Mouse (Mus musculus) midbrain, embryonic 12.5 days (tissue): ENCODE measurements around the gene T2. TPM values are rescaled to one million over a fixed set of nuclear protein-coding genes. Genes with fewer than 3 reads are reported as not detected.

ENCODE experiments used
- ATAC-seq: fragments of 200-750 bp; cut with Nextera tagmentation; 2 replicates; pipeline ENCODE4 v1.8.0; 2017; ENCODE audit warnings: low read depth, moderate TSS enrichment, moderate library complexity; ENCODE audit not compliant: low FRiP score
- H3K27ac ChIP-seq: fragments of 300-500 bp; sonication (generic); replicated peaks from 2 replicates; pipeline ENCODE4 v1.5.1; 2016; ENCODE audit warnings: mild to moderate bottlenecking
- H3K27me3 ChIP-seq: fragments of 300-500 bp; sonication (generic); 2 replicates; pipeline ENCODE4 v1.6.1; 2016; ENCODE audit warnings: mild to moderate bottlenecking
- H3K36me3 ChIP-seq: fragments of 300-500 bp; sonication (generic); 2 replicates; pipeline ENCODE4 v1.6.1; 2016
- H3K4me1 ChIP-seq: fragments of 300-500 bp; sonication (generic); 2 replicates; pipeline ENCODE4 v1.6.1; 2016
- H3K4me2 ChIP-seq: fragments of 300-500 bp; sonication (generic); replicated peaks from 2 replicates; pipeline ENCODE4 v1.6.1; 2016; ENCODE audit warnings: mild to moderate bottlenecking, moderate library complexity
- H3K4me3 ChIP-seq: fragments of 300-500 bp; sonication (generic); 2 replicates; pipeline ENCODE4 v1.5.1; 2016; ENCODE audit warnings: mild to moderate bottlenecking
- H3K9ac ChIP-seq: fragments of 300-500 bp; sonication (generic); replicated peaks from 2 replicates; pipeline ENCODE4 v1.6.1; 2016; ENCODE audit warnings: mild to moderate bottlenecking, moderate library complexity
- H3K9me3 ChIP-seq: fragments of 300-500 bp; sonication (generic); 2 replicates; pipeline ENCODE4 v1.6.1; 2016; ENCODE audit warnings: mild to moderate bottlenecking
- WGBS: fragments of 180-500 bp; shearing (Covaris S2); methylation state at CpG from one replicate; pipeline ENCODE4 v1.1.7; 2016; 5-methylcytosine and 5-hydroxymethylcytosine counted together
- polyA plus RNA-seq: library from polyadenylated mRNA; unstranded; fragments of >200 nt; fragmentation: Nextera tagmentation; extraction: Ambion mirVana; gene quantifications from 2 replicates; pipeline ENCODE4 v1.2.1, GENCODE M21; 2016

The T2 gene
- polyA plus RNA-seq, 1 experiment from 2014 or later: 0.71 TPM

DNA sequence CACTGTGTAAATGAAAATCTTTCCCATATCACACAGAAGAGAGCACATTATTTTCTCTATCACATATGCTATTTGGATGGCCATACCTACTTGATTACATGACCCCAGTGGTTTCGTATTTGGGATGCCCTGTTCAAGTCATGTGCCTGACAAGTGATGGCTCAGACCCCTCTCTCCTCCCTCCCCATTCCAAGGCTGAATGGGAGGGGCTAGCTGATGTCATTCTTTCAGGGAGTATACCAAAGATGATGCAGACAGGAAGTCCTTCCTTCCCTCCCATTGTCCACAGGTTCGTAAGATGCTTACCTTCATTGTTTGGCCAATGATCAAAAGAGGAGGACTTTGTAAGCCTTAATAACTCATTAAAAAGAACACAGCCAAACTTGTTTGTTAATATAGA, 13.4 kb downstream of the T2 start:
- Histone ChIP-seq H3K36me3 (no peaks in the 10 kb centered on the region), H3K9me3 (no peaks in the 10 kb centered on the region), H3K27ac (peak overlapping the region; percentile 98), H3K27me3 (no peaks in the 10 kb centered on the region), H3K9ac (no peak overlapping the region), H3K4me2 (peak overlapping the region; percentile 43), H3K4me1 (peaks cover 72% of the 10 kb centered on the region), H3K4me3 (no peak overlapping the region)
- WGBS: 47% methylated on average over 2 of the region's 2 CpGs
- no peak for ATAC-seq

DNA sequence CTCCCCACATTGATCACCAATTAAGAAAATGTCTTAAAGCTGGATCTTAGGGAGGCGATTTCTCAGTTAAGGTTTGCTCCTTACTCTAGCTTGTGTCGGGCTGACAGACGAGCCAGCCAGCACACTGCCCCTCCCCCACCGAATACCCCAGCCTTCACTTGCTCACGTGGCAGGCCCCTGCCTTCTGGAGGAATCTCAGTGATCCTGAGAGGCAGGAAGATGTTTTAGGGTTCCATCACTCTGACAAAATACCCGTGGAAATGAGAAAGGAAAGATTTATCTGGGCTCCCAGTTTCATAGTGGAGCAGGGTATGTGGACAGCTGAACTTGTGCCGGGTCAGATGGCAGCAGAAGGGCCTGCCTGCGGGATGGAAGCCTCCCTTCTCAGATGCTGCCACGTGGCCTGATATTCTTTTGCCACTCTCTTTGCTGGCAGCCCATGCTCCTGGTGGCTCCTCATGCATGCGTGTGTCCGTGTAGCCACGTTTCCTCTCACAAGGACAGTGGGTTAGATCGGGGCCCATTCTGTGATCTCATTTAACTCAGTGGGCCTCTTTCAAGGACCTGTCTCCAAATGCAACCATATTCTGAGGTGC, 14.9 kb downstream of the T2 start:
- Histone ChIP-seq H3K9me3 (no peaks in the 10 kb centered on the region), H3K36me3 (no peaks in the 10 kb centered on the region), H3K4me1 (peaks cover 77% of the 10 kb centered on the region), H3K27me3 (no peaks in the 10 kb centered on the region), H3K9ac (peak overlapping the region; percentile 31; the same call in 1 of the 2 replicates), H3K4me3 (no peak overlapping the region), H3K4me2 (0 out of 2 replicates have a peak overlapping the region, but pooled peaks have one; percentile 11), H3K27ac (peak overlapping the region; percentile 98)
- no peak for ATAC-seq
- WGBS: 19% methylated on average over 13 of the region's 13 CpGs

DNA sequence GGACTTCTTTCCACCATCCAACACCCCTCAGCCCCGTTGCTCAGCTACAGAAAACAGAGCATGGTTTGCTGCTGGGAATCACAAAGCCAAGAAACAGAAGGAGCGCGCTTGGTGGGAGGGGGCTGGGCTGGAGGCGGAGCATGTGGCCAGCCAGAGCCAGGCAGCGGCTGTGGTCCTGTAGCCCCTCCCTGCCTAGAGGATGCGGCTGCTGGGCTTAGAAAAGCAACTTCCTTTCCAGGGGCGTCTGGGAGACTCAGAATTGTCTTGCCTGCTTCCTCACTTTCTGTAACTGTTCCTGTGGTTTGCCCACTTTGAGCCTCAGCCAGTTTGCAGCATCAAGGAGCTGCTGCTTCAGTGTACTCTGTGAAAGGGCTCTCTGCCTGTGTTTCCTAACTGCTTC, 16.0 kb downstream of the T2 start:
- peak; percentile 79 for ATAC-seq
- 0% methylated on average over 7 of the region's 7 CpGs for WGBS
- peaks cover 77% of the 10 kb centered on the region for H3K4me1 ChIP-seq

DNA sequence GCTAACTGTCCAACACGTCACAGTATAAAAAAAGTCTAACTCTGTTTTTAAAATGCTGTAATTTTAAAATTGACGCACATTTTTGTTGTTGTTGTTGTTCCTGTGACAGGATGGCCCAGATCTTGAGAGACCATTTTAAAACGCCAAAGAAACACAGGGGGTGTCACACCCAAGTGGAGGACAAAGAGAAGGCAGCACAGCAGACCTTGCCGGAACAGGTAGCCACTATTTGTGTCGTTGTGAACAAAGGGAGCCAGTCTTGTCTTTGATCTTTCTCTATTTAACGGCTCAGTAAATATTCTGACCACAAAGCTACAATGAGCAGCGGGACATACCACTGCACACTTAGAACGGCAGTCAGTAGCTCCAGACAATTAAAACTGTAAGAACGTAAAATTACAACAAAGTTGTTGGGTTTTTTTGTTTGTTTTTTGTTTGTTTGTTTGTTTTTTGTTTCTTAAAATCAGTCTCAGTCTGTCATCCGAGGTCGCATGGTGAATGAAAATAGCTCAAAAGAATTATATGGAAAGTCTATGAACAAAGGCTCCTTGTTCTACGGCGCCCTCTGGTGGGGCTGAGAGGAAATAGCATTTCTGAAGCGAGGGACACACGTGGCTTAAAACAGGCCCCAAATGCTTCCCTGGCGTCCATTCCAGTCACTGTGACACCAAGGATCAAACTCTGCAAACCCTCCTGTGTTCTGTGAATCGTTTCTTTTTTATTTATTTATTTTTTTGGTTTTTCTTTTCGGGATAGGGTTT, 16.7 kb downstream of the T2 start:
- H3K4me1 ChIP-seq: peaks cover 71% of the 10 kb centered on the region

More for the DNA sequence above, 16.0 kb downstream of the T2 start:
- Histone ChIP-seq H3K27ac (peak overlapping the region; percentile 98), H3K4me3 (peak overlapping the region; percentile 38), H3K27me3 (no peaks in the 10 kb centered on the region), H3K9ac (peak overlapping the region; percentile 69), H3K4me2 (peak overlapping the region; percentile 61), H3K9me3 (no peaks in the 10 kb centered on the region), H3K36me3 (no peaks in the 10 kb centered on the region)

DNA sequence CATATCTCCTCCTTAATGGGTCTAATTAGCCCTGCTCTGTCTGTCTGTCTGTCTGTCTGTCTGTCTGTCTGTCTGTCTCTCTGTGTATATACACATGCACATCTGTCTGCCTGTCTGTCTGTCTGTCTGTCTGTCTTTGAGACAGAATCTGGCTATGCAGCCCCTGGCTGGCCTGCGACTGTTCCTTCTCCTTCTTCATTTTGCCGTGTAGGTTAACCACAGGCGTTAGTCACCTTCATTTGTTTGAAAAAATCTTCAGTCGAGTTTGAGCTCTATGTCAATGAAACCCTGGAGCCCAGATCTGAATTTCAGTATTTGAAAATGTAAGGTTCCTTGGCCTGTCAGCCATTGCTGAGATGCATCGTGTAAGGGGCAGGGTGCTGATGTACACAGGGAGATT, 21.5 kb downstream of the T2 start:
- H3K27me3 ChIP-seq: no peaks in the 10 kb centered on the region
- peaks cover 22% of the 10 kb centered on the region for H3K4me1 ChIP-seq
- H3K4me3 ChIP-seq: no peak overlapping the region
- H3K36me3 ChIP-seq: no peaks in the 10 kb centered on the region
- ATAC-seq: no peak
- WGBS: 65% methylated on average over 5 of the region's 5 CpGs
- H3K9ac ChIP-seq: no peak overlapping the region
- H3K9me3 ChIP-seq: no peaks in the 10 kb centered on the region
- no peak overlapping the region for H3K27ac ChIP-seq
- no peak overlapping the region for H3K4me2 ChIP-seq

More for the DNA sequence above, 16.7 kb downstream of the T2 start:
- no peaks in the 10 kb centered on the region for H3K27me3 ChIP-seq
- peak overlapping the region; percentile 61 for H3K4me2 ChIP-seq
- peak overlapping the region; percentile 98 for H3K27ac ChIP-seq
- peak; percentile 4; the same call in 1 of the 2 replicates for ATAC-seq
- H3K9me3 ChIP-seq: no peaks in the 10 kb centered on the region
- H3K4me3 ChIP-seq: peak overlapping the region; percentile 38
- peak overlapping the region; percentile 69 for H3K9ac ChIP-seq
- H3K36me3 ChIP-seq: no peaks in the 10 kb centered on the region
- WGBS: 2% methylated on average over 18 of the region's 18 CpGs

DNA sequence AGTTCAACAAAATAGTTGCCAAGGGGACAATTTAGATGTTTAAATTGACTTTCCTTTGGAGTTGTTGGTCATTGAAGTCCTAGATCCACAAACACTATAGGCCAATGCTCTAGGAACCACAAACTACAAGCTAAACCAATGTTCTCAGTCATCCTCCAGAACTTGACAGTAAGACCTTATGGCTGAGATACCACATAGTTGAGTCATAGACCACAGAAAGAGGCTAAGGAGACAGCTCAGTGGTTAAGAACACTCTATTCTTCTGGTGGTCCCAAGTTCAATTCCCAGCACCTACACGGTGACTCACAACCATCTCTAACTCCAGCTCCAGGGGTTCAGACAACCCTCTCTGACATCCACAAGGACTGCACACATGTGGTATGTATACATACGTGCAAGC, 29.6 kb downstream of the T2 start:
- no peak for ATAC-seq
- H3K36me3 ChIP-seq: no peaks in the 10 kb centered on the region
- H3K4me2 ChIP-seq: no peak overlapping the region
- no peak overlapping the region for H3K27ac ChIP-seq
- 94% methylated on average over 2 of the region's 2 CpGs for WGBS
- no peak overlapping the region for H3K9ac ChIP-seq
- no peak overlapping the region for H3K4me3 ChIP-seq
- H3K4me1 ChIP-seq: peaks cover 14% of the 10 kb centered on the region; the same call in 1 of the 2 replicates
- peaks cover 30% of the 10 kb centered on the region for H3K27me3 ChIP-seq
- no peaks in the 10 kb centered on the region for H3K9me3 ChIP-seq

DNA sequence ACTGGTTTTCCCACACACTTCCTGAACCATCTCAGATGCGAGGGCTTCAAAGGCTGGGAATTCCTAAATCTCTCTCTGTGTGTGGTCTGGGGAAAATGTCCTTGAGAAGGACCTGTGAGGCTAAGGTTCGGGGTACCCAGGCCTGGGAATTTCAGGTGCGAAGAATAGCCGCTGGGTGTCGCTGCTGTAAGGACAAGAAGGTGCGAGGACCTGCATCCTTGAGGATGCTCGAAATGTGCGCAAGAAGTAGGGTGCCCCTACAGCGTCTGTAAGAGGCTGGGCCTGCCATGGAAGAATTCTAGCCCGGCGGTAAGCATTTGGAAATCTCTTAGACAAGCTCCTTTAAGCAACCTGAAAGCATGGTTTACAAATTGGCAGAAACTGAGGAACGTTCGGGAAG, 32.7 kb downstream of the T2 start:
- no peak for ATAC-seq
- Histone ChIP-seq H3K9ac (no peak overlapping the region), H3K9me3 (no peaks in the 10 kb centered on the region), H3K36me3 (no peaks in the 10 kb centered on the region), H3K4me1 (peaks cover 14% of the 10 kb centered on the region; the same call in 1 of the 2 replicates), H3K4me2 (peak overlapping the region; percentile 48), H3K27ac (no peak overlapping the region), H3K27me3 (peaks cover 43% of the 10 kb centered on the region), H3K4me3 (peak overlapping the region; percentile 30)
- 2% methylated on average over 13 of the region's 13 CpGs for WGBS

DNA sequence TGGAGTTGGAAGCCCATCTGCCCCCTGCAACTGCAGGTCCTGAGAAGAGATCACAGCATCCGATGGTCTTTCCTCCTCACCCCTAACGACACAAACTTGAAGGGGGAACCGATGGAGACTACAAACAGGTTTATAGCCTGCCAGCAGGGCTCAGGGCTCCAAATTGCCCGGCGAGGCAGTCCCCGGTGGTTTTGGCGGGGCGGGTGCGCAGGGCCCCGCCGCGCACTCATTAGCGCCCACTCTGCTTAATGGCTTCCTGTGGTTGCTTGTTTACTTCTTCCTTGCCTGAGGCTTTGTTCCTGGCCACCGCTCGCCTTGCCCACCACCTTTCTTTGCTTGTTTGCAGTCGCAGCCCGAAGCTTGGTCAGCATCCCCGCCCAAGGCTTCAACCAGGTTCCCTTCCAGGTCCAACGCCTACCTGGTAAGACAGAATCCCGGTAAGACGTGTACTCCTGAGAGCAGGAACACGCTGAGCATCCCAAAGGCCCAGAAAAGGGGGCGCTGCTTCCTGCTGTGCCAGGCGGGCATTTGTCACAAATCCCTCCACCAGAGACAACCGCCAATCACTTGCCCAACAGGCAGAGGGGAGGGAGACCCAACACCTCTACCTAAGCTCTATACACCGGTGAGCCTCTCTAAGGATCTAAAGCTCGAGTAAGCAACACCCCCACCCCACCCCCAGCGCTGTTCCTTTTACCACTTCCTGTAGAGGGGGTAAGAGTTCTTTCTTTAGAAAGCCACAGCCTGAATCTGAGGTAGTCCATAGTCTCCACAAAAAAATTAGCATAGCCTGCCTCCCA, 33.4 kb downstream of the T2 start:
- WGBS: 2% methylated on average over 28 of the region's 28 CpGs
- peak overlapping the region; percentile 30 for H3K4me3 ChIP-seq
- no peak overlapping the region for H3K27ac ChIP-seq
- H3K27me3 ChIP-seq: peaks cover 43% of the 10 kb centered on the region
- peak overlapping the region; percentile 48 for H3K4me2 ChIP-seq
- H3K36me3 ChIP-seq: no peaks in the 10 kb centered on the region
- no peak for ATAC-seq
- H3K9ac ChIP-seq: peak overlapping the region; percentile 20
- H3K9me3 ChIP-seq: no peaks in the 10 kb centered on the region
- peaks cover 14% of the 10 kb centered on the region; the same call in 1 of the 2 replicates for H3K4me1 ChIP-seq

DNA sequence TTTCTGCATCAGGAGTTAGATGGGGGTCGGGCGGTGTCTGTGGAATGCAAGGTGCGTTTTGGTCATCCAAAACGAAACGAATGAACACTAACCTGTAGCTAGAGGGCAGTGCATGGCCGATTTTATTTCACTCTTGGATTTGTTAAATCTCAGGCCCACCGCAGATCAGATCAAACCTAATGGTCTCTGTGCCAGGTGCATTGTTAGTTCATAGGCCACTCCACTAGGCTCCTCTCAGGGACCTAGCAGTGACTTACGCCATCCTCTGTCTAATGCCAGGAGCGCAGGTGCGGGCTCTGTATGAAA, 34.0 kb downstream of the T2 start:
- H3K27ac ChIP-seq: no peak overlapping the region
- H3K9ac ChIP-seq: 0 out of 2 replicates have a peak overlapping the region, but pooled peaks have one; percentile 20
- H3K27me3 ChIP-seq: peaks cover 43% of the 10 kb centered on the region
- H3K4me2 ChIP-seq: peak overlapping the region; percentile 48
- H3K4me1 ChIP-seq: peaks cover 14% of the 10 kb centered on the region; the same call in 1 of the 2 replicates
- H3K36me3 ChIP-seq: no peaks in the 10 kb centered on the region
- no peak for ATAC-seq
- H3K4me3 ChIP-seq: no peak overlapping the region
- H3K9me3 ChIP-seq: no peaks in the 10 kb centered on the region
- 3% methylated on average over 10 of the region's 10 CpGs for WGBS

DNA sequence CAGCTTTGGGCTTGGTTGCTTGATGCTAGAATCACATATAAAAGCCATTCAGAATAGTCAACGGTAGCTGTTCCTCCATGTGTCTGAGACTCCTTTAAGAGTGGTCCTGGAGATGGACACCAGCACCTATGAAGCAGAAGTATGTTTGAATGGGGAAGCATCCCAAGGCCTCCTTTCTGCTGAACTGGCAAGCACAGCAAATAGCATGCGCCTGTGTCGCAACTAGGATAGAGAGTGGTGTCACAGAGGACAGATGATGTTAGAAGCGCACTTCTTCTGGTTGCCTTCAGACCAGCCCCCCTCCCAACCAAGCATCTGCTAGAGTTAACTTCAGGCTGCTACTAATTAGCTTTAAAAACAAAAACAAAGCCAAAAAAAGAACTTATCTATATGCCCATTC, 34.7 kb downstream of the T2 start:
- Histone ChIP-seq H3K4me3 (no peak overlapping the region), H3K9me3 (no peaks in the 10 kb centered on the region), H3K9ac (no peak overlapping the region), H3K27ac (no peak overlapping the region), H3K27me3 (peaks cover 43% of the 10 kb centered on the region), H3K36me3 (no peaks in the 10 kb centered on the region), H3K4me2 (no peak overlapping the region), H3K4me1 (peaks cover 14% of the 10 kb centered on the region; the same call in 1 of the 2 replicates)
- WGBS: 55% methylated on average over 4 of the region's 4 CpGs
- no peak for ATAC-seq

DNA sequence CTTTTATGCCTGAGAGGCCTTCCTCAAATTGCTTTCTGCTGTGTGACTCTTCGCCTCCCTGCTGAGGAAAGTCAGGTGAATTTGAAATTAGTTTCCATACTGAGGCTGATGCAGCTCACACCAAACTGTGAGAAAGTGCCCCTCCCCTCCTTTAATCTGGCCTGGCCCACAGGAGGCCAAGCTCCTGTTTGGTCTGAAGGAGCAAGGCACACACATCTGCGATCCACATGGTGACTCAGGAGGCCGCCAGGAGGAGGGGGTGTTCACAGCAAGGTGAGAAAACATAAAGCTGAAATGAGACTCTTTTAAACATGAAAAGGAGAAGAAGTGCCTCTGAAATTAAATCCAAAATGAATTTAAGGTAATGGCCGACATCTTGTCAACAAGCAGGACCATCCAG, 40.6 kb downstream of the T2 start:
- ATAC-seq: no peak

DNA sequence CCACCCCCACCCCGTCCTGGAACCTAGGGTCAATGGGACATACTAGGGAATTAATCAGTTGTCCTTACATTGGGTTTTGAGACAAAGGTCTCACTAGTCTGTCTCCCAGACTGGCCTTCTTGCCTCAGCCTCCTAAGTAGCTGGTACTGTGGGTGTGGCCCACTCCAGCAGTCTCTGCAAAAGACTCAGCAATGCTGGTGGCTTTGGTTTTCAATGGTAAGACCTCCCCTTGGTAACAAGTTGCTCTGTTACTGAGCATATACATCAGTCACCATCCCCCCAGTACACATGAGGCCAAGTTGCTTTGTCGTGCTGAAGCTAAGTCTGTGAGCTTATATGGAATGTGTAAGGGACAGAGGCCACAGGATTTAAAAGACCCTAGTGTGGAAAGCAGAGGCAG, 42.2 kb downstream of the T2 start:
- H3K4me2 ChIP-seq: no peak overlapping the region
- WGBS: 53% methylated on average over 2 of the region's 2 CpGs
- no peaks in the 10 kb centered on the region for H3K4me1 ChIP-seq
- no peaks in the 10 kb centered on the region for H3K36me3 ChIP-seq
- H3K27me3 ChIP-seq: no peaks in the 10 kb centered on the region
- no peak for ATAC-seq
- H3K9me3 ChIP-seq: no peaks in the 10 kb centered on the region
- H3K9ac ChIP-seq: no peak overlapping the region
- H3K27ac ChIP-seq: no peak overlapping the region
- no peak overlapping the region for H3K4me3 ChIP-seq

More for the DNA sequence above, 40.6 kb downstream of the T2 start:
- H3K36me3 ChIP-seq: no peaks in the 10 kb centered on the region
- H3K4me3 ChIP-seq: no peak overlapping the region
- H3K4me1 ChIP-seq: no peaks in the 10 kb centered on the region
- peaks cover 4% of the 10 kb centered on the region for H3K27me3 ChIP-seq
- WGBS: 54% methylated on average over 4 of the region's 4 CpGs
- no peak overlapping the region for H3K27ac ChIP-seq
- H3K9me3 ChIP-seq: no peaks in the 10 kb centered on the region
- no peak overlapping the region for H3K4me2 ChIP-seq
- no peak overlapping the region for H3K9ac ChIP-seq
